Mouse (Mus musculus): ENCODE measurements around the gene H2afv. TPM values are rescaled to one million over a fixed set of nuclear protein-coding genes. Genes with fewer than 3 reads are reported as not detected.

H2afv gene
- polyA plus RNA-seq, 1 experiment from 2014 or later: 693 TPM

DNA sequence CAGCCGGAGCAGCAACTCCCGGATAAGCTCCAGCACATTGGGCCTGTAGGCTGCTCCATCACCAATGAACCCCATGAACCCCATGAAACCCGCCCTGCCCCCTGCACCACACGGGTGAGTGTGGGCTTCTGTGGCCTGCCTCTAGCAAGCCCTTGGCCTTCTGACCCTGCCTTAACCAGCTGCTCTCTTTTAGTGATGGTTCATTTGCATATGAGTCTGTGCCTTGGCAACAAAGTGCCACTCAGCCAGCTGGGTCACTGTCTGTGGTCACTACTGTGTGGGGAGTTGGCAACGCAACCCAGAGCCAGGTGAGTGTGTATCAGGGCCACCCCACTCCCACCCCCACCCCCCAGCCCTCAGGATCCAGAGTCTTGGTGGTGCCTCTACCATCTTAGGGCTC lies 48.7 kb downstream of the H2afv start:
- peaks cover 12% of the 10 kb centered on the region for H3K4me1 ChIP-seq
- no peak overlapping the region for H3K4me3 ChIP-seq
- H3K9ac ChIP-seq: no peak overlapping the region
- H3K4me2 ChIP-seq (replicated peaks): no peak overlapping the region
- no peak overlapping the region for H3K27ac ChIP-seq
- H3K27me3 ChIP-seq: no peaks in the 10 kb centered on the region
- ATAC-seq (ENCODE audit: insufficient number of reproducible peaks, insufficient read depth, low FRiP score, low TSS enrichment): no peak
- peaks cover 76% of the 10 kb centered on the region for H3K36me3 ChIP-seq
- WGBS: 84% methylated on average over 5 of the region's 5 CpGs
- no peaks in the 10 kb centered on the region for H3K9me3 ChIP-seq

GRCm38 (mm10) chr11:6393866-6394265 lies 50.4 kb downstream of the H2afv start:
- no peak for ATAC-seq (ENCODE audit: insufficient number of reproducible peaks, insufficient read depth, low FRiP score, low TSS enrichment)
- Histone ChIP-seq H3K4me1 (peaks cover 21% of the 10 kb centered on the region), H3K9ac (no peak overlapping the region), H3K36me3 (peaks cover 60% of the 10 kb centered on the region), H3K4me2 (replicated peaks) (no peak overlapping the region), H3K27ac (0 out of 2 replicates have a peak overlapping the region, but pooled peaks have one; percentile 0), H3K27me3 (no peaks in the 10 kb centered on the region), H3K4me3 (no peak overlapping the region), H3K9me3 (no peaks in the 10 kb centered on the region)
- WGBS: 73% methylated on average over 1 of the region's 1 CpGs

DNA sequence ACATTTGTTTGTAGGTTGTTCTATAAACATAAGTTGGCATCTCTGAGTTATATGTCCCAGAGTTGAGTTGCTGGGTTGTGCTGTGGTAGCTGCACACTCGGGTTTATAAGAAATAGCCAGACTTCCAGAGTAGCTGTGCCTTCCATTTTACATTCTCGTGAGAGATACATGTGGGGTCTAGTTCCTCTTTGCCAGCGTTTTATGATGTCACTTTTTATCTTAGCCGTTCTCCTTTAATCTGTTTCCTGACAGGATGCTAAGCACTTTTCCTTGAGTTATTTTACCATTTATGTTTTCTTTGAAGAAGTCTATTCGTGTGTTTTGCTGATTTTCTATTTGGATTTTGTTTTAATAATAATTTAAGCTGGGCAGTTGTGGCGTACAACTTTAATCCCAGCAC lies 51.4 kb downstream of the H2afv start:
- Histone ChIP-seq H3K27ac (no peak overlapping the region), H3K9ac (no peak overlapping the region), H3K27me3 (no peaks in the 10 kb centered on the region), H3K4me2 (replicated peaks) (no peak overlapping the region), H3K4me1 (peaks cover 21% of the 10 kb centered on the region), H3K9me3 (no peaks in the 10 kb centered on the region), H3K36me3 (peaks cover 51% of the 10 kb centered on the region), H3K4me3 (no peak overlapping the region)
- ATAC-seq (ENCODE audit: insufficient number of reproducible peaks, insufficient read depth, low FRiP score, low TSS enrichment): no peak
- 88% methylated on average over 6 of the region's 6 CpGs for WGBS

- Histone ChIP-seq H3K9ac (no peak overlapping the region), H3K27me3 (no peaks in the 10 kb centered on the region), H3K4me2 (replicated peaks) (no peak overlapping the region), H3K4me3 (no peak overlapping the region), H3K4me1 (peaks cover 21% of the 10 kb centered on the region), H3K27ac (no peak overlapping the region), H3K9me3 (no peaks in the 10 kb centered on the region), H3K36me3 (peaks cover 39% of the 10 kb centered on the region)
- 91% methylated on average over 8 of the region's 8 CpGs for WGBS
- ATAC-seq (ENCODE audit: insufficient number of reproducible peaks, insufficient read depth, low FRiP score, low TSS enrichment): no peak
These were observed 52.5 kb downstream of the H2afv start for GRCm38 (mm10) chr11:6391516-6392276.

DNA sequence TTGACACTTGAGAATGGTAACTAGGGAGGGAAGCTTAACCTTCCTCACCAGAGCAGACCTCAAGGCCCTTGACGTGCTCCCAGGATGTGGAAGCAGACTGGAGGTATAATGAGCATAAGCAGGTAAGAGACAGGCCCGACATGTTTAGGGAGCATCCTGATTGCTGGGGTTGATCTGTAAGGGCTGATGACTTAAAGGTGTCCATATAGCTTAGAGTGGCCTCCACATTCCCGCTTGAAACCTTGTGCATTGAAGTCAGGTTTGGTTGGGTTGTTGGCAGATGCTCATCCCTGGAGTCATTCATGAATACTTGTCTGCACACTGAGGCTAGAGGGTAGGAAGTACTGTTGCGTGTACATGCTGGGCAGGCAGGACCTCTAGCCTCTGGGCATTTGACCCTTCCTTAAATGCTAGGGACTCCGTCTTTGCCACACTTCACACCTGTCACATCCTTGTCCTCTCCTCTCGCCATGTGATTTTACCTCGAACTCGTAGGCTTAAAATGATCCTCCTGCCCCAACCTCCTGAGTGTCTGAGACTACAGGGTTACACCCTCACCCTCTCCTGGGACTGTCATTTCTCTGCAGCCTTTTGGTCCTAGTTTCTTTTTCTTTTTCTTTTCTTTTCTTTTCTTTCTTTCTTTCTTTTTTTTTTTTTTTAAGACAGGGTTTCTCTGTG lies 53.7 kb downstream of the H2afv start:
- peak overlapping the region; percentile 95 for H3K4me3 ChIP-seq
- H3K4me2 ChIP-seq (replicated peaks): peak overlapping the region; percentile 92
- no peak overlapping the region for H3K27ac ChIP-seq
- H3K9ac ChIP-seq: peak overlapping the region; percentile 86
- H3K27me3 ChIP-seq: no peaks in the 10 kb centered on the region
- WGBS: 81% methylated on average over 8 of the region's 8 CpGs
- peaks cover 21% of the 10 kb centered on the region for H3K4me1 ChIP-seq
- no peaks in the 10 kb centered on the region for H3K9me3 ChIP-seq
- ATAC-seq (ENCODE audit: insufficient number of reproducible peaks, insufficient read depth, low FRiP score, low TSS enrichment): no peak
- peaks cover 27% of the 10 kb centered on the region for H3K36me3 ChIP-seq

DNA sequence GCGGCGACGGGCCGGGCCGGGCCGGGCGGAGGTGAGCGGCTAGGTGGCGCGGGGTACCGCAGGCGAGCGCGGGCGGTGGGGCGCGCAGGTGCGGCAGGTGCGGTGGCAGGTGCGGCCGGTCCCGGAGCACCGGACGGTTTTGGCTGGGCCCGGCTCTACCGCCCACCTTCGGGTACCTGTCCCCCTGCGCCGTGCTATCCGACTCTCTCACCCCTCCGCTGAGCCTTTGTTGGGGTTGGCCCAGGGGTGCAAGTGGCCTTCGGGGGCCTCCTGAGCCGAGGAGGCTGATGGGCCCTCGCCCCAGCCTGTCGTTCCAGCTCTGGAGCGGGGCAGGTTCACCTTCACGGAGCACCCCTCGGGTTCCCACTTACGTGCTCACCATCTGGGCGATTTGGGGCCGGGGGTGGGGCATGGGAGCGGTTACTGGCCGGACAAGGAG lies 54.7 kb downstream of the H2afv start:
- peak; percentile 37; the same call in 1 of the 2 replicates for ATAC-seq (ENCODE audit: insufficient number of reproducible peaks, insufficient read depth, low FRiP score, low TSS enrichment)
- H3K4me3 ChIP-seq: peak overlapping the region; percentile 95
- peaks cover 17% of the 10 kb centered on the region for H3K36me3 ChIP-seq
- peak overlapping the region; percentile 92 for H3K4me2 ChIP-seq (replicated peaks)
- under 1% methylated on average over 34 of the region's 43 CpGs for WGBS
- peaks cover 21% of the 10 kb centered on the region for H3K4me1 ChIP-seq
- H3K9ac ChIP-seq: peak overlapping the region; percentile 86
- H3K27me3 ChIP-seq: no peaks in the 10 kb centered on the region
- no peaks in the 10 kb centered on the region for H3K9me3 ChIP-seq
- peak overlapping the region; percentile 50; the same call in 1 of the 2 replicates for H3K27ac ChIP-seq

- H3K27ac ChIP-seq: peak within 1 kb of the TSS; percentile 89
- peaks cover 21% of the 10 kb centered on the region for H3K4me1 ChIP-seq
- ATAC-seq (ENCODE audit: insufficient number of reproducible peaks, insufficient read depth, low FRiP score, low TSS enrichment): peak; percentile 99
- H3K9me3 ChIP-seq: no peaks in the 10 kb centered on the region
- peak within 1 kb of the TSS; percentile 95 for H3K4me3 ChIP-seq
- 6% methylated on average over 60 of the region's 60 CpGs for WGBS
- H3K36me3 ChIP-seq: peaks cover 11% of the 10 kb centered on the region
- H3K9ac ChIP-seq: peak within 1 kb of the TSS; percentile 86
- no peaks in the 10 kb centered on the region for H3K27me3 ChIP-seq
- peak within 1 kb of the TSS; percentile 92 for H3K4me2 ChIP-seq (replicated peaks)
These were observed 55.4 kb downstream of the H2afv start, which contains the start of gene Zmiz2 for GRCm38 (mm10) chr11:6388726-6389413. Gene Zmiz2, plus strand, starts transcription at chr11:6389074.

- peaks cover 11% of the 10 kb centered on the region for H3K36me3 ChIP-seq
- peaks cover 21% of the 10 kb centered on the region for H3K4me1 ChIP-seq
- no peaks in the 10 kb centered on the region for H3K27me3 ChIP-seq
- no peak overlapping the region for H3K9ac ChIP-seq
- ATAC-seq (ENCODE audit: insufficient number of reproducible peaks, insufficient read depth, low FRiP score, low TSS enrichment): no peak
- H3K9me3 ChIP-seq: no peaks in the 10 kb centered on the region
- H3K4me3 ChIP-seq: no peak overlapping the region
- H3K27ac ChIP-seq: peak overlapping the region; percentile 89
- no peak overlapping the region for H3K4me2 ChIP-seq (replicated peaks)
- 89% methylated on average over 6 of the region's 6 CpGs for WGBS
These were observed 56.0 kb downstream of the H2afv start for GRCm38 (mm10) chr11:6388126-6388725.

- no peaks in the 10 kb centered on the region for H3K9me3 ChIP-seq
- no peaks in the 10 kb centered on the region for H3K27me3 ChIP-seq
- no peak for ATAC-seq (ENCODE audit: insufficient number of reproducible peaks, insufficient read depth, low FRiP score, low TSS enrichment)
- H3K36me3 ChIP-seq: no peaks in the 10 kb centered on the region
- H3K9ac ChIP-seq: no peak overlapping the region
- no peak overlapping the region for H3K27ac ChIP-seq
- no peaks in the 10 kb centered on the region for H3K4me1 ChIP-seq
- H3K4me2 ChIP-seq (replicated peaks): no peak overlapping the region
- H3K4me3 ChIP-seq: no peak overlapping the region
- WGBS: 82% methylated on average over 6 of the region's 6 CpGs
These were observed 63.3 kb downstream of the H2afv start for GRCm38 (mm10) chr11:6380916-6381315.
